Mouse (Mus musculus): ENCODE measurements around the gene Smarcb1.

The Smarcb1 gene

GRCm38 (mm10) chr10:75856155-75856907 is 65.1 kb downstream of the Smarcb1 start:
- no peak for DNase-seq (ENCODE audit: low spot score)

GRCm38 (mm10) chr10:75855416-75855981 is 65.9 kb downstream of the Smarcb1 start:
- no peak for DNase-seq (ENCODE audit: low spot score)

GRCm38 (mm10) chr10:75854791-75855190 is 66.6 kb downstream of the Smarcb1 start:
- DNase-seq (ENCODE audit: low spot score) = no peak

GRCm38 (mm10) chr10:75854096-75854495 is 67.3 kb downstream of the Smarcb1 start:
- DNase-seq (ENCODE audit: low spot score) = no peak

- no peak for DNase-seq (ENCODE audit: low spot score)
Measured at GRCm38 (mm10) chr10:75853452-75853851, 68.0 kb downstream of the Smarcb1 start.

- DNase-seq (ENCODE audit: low spot score) = no peak
Measured at GRCm38 (mm10) chr10:75852539-75853125, 68.8 kb downstream of the Smarcb1 start.

- no peak for DNase-seq (ENCODE audit: low spot score)
Measured at GRCm38 (mm10) chr10:75851681-75852080, 69.7 kb downstream of the Smarcb1 start.

- DNase-seq (ENCODE audit: low spot score) = no peak
Measured at GRCm38 (mm10) chr10:75851076-75851475, 70.3 kb downstream of the Smarcb1 start.

- DNase-seq (ENCODE audit: low spot score) = no peak
Measured at GRCm38 (mm10) chr10:75848382-75848781, 73.0 kb downstream of the Smarcb1 start.

Data from urinary bladder, postnatal 10 days (tissue).